Mouse (Mus musculus): ENCODE measurements around the gene Hist1h3c. TPM values are rescaled to one million over a fixed set of nuclear protein-coding genes. Genes with fewer than 3 reads are reported as not detected.
"Not testable (repeated sequence)": the region's sequence is repeated elsewhere in the genome, so short reads cannot be mapped to it uniquely, and the experiment has no call there.

Hist1h3c gene
- total and polyA plus RNA-seq, 2 experiments: 0.20 to 8.0 TPM

DNA sequence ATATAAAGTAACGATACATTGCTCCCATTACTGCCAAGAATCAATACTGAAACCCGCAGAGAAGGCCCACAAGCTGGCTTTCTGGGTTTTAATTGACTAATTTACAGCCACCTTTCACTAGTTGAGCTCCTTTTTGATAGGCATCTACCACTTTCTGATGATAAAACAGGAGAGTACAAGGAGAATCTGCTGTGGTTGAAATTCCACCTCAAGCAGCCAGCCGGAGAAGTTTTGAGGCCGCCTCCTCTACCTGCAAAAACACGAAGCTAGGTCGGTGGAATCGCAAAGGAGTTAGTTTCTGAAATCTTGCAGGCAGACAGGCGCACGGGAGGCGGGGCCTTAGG, 17.8 kb upstream of the Hist1h3c start:
- H3K79me2 ChIP-seq (ENCODE audit: control insufficient read depth, insufficient read depth, low read length): no peaks in the 10 kb centered on the region
- peak overlapping the region; percentile 33; the same call in 1 of the 2 replicates for H3K9ac ChIP-seq (ENCODE audit: low read depth, low read length)
- no peak for DNase-seq (ENCODE audit: extremely low read depth, low read depth, low spot score)
- under 1% methylated on average over 10 of the region's 10 CpGs for WGBS
- H3K27me3 ChIP-seq (ENCODE audit: control insufficient read depth, insufficient read depth, low read length): no peaks in the 10 kb centered on the region
- TF ChIP-seq POLR2A (IDR thresholded peaks at IDR 0.05; ENCODE audit: extremely low read depth, insufficient read depth, low read length): no peak
- TF ChIP-seq CTCF (IDR thresholded peaks at IDR 0.05; ENCODE audit: low read depth, low read length): no peak
- peak overlapping the region; percentile 65 for H3K27ac ChIP-seq (replicated peaks; ENCODE audit: insufficient read depth, low read depth, low read length)
- H3K4me3 ChIP-seq (ENCODE audit: insufficient read depth, low read depth, low read length): no peak overlapping the region
- peaks cover 14% of the 10 kb centered on the region; the same call in 1 of the 2 replicates for H3K4me1 ChIP-seq (ENCODE audit: control insufficient read depth, insufficient read depth, low read length)
- H3K36me3 ChIP-seq (ENCODE audit: control insufficient read depth, insufficient read depth, low read length): no peaks in the 10 kb centered on the region

GRCm38 (mm10) chr13:23761871-23762821, 16.7 kb upstream of the Hist1h3c start, which contains the start of gene Hist1h3a:
TSS of gene Hist1h3a (minus strand) at chr13:23762386.
- TF ChIP-seq POLR2A (IDR thresholded peaks at IDR 0.05; ENCODE audit: extremely low read depth, insufficient read depth, low read length): 0 out of 2 replicates have a peak, but pooled peaks have one; percentile 73
- not testable (repeated sequence) for H3K36me3 ChIP-seq (ENCODE audit: control insufficient read depth, insufficient read depth, low read length); H3K79me2 ChIP-seq (ENCODE audit: control insufficient read depth, insufficient read depth, low read length); H3K27me3 ChIP-seq (ENCODE audit: control insufficient read depth, insufficient read depth, low read length)
- Histone ChIP-seq H3K4me1 (ENCODE audit: control insufficient read depth, insufficient read depth, low read length) (peaks cover 17% of the 10 kb centered on the region; the same call in 1 of the 2 replicates), H3K27ac (replicated peaks; ENCODE audit: insufficient read depth, low read depth, low read length) (peak within 1 kb of the TSS; percentile 65), H3K4me3 (ENCODE audit: insufficient read depth, low read depth, low read length) (peak within 1 kb of the TSS; percentile 66), H3K9ac (ENCODE audit: low read depth, low read length) (peak within 1 kb of the TSS; percentile 72)
- WGBS: under 1% methylated on average over 45 of the region's 52 CpGs
- DNase-seq (ENCODE audit: extremely low read depth, low read depth, low spot score): peak; percentile 96

- Histone ChIP-seq H3K79me2 (ENCODE audit: control insufficient read depth, insufficient read depth, low read length) (no peaks in the 10 kb centered on the region), H3K27ac (replicated peaks; ENCODE audit: insufficient read depth, low read depth, low read length) (peak within 1 kb of the TSS; percentile 62; the same call in 1 of the 2 replicates), H3K9ac (ENCODE audit: low read depth, low read length) (peak within 1 kb of the TSS; percentile 72), H3K36me3 (ENCODE audit: control insufficient read depth, insufficient read depth, low read length) (no peaks in the 10 kb centered on the region), H3K4me3 (ENCODE audit: insufficient read depth, low read depth, low read length) (peak within 1 kb of the TSS; percentile 67), H3K4me1 (ENCODE audit: control insufficient read depth, insufficient read depth, low read length) (peaks cover 11% of the 10 kb centered on the region; the same call in 1 of the 2 replicates), H3K27me3 (ENCODE audit: control insufficient read depth, insufficient read depth, low read length) (no peaks in the 10 kb centered on the region)
- no peak for TF ChIP-seq CTCF (IDR thresholded peaks at IDR 0.05; ENCODE audit: low read depth, low read length)
- TF ChIP-seq POLR2A (IDR thresholded peaks at IDR 0.05; ENCODE audit: extremely low read depth, insufficient read depth, low read length): peak; percentile 64; the same call in 1 of the 2 replicates
- WGBS: under 1% methylated on average over 67 of the region's 72 CpGs
- peak; percentile 87 for DNase-seq (ENCODE audit: extremely low read depth, low read depth, low spot score)
These were observed 15.8 kb upstream of the Hist1h3c start, which contains the start of gene Hist1h4a for GRCm38 (mm10) chr13:23760972-23761864. TSS of gene Hist1h4a (minus strand) at chr13:23761230.

- Histone ChIP-seq H3K4me1 (ENCODE audit: control insufficient read depth, insufficient read depth, low read length) (peaks cover 11% of the 10 kb centered on the region; the same call in 1 of the 2 replicates), H3K79me2 (ENCODE audit: control insufficient read depth, insufficient read depth, low read length) (no peaks in the 10 kb centered on the region), H3K27ac (replicated peaks; ENCODE audit: insufficient read depth, low read depth, low read length) (no peak overlapping the region)
These were observed 15.0 kb upstream of the Hist1h3c start for GRCm38 (mm10) chr13:23760240-23760971.

DNA sequence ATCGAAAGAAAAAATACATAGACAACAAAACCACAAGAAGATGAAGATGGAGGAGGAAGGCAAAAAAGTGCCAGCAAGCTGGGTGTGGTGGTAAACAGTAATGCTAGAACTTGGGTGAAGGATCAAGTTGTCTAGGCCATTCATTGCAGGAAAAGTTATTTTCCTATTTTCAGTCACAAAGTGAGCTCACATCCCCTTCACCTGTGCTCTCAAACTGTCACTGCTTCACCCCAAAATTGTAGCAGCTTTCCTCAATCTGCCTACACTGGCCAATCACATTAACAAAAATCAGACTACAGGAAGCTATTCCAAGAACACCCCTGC, 14.5 kb upstream of the Hist1h3c start:
- H3K4me3 ChIP-seq (ENCODE audit: insufficient read depth, low read depth, low read length): no peak overlapping the region
- WGBS: 67% methylated on average over 1 of the region's 1 CpGs
- no peak for TF ChIP-seq POLR2A (IDR thresholded peaks at IDR 0.05; ENCODE audit: extremely low read depth, insufficient read depth, low read length)
- TF ChIP-seq CTCF (IDR thresholded peaks at IDR 0.05; ENCODE audit: low read depth, low read length): no peak
- H3K79me2 ChIP-seq (ENCODE audit: control insufficient read depth, insufficient read depth, low read length): no peaks in the 10 kb centered on the region
- H3K27me3 ChIP-seq (ENCODE audit: control insufficient read depth, insufficient read depth, low read length): no peaks in the 10 kb centered on the region
- no peak overlapping the region for H3K9ac ChIP-seq (ENCODE audit: low read depth, low read length)
- no peak for DNase-seq (ENCODE audit: extremely low read depth, low read depth, low spot score)
- H3K27ac ChIP-seq (replicated peaks; ENCODE audit: insufficient read depth, low read depth, low read length): no peak overlapping the region
- H3K4me1 ChIP-seq (ENCODE audit: control insufficient read depth, insufficient read depth, low read length): peaks cover 11% of the 10 kb centered on the region; the same call in 1 of the 2 replicates
- H3K36me3 ChIP-seq (ENCODE audit: control insufficient read depth, insufficient read depth, low read length): no peaks in the 10 kb centered on the region

More at GRCm38 (mm10) chr13:23760240-23760971, 15.0 kb upstream of the Hist1h3c start:
- Histone ChIP-seq H3K9ac (ENCODE audit: low read depth, low read length) (peak overlapping the region; percentile 43; the same call in 1 of the 2 replicates), H3K27me3 (ENCODE audit: control insufficient read depth, insufficient read depth, low read length) (no peaks in the 10 kb centered on the region), H3K4me3 (ENCODE audit: insufficient read depth, low read depth, low read length) (peak overlapping the region; percentile 67; the same call in 1 of the 2 replicates), H3K36me3 (ENCODE audit: control insufficient read depth, insufficient read depth, low read length) (no peaks in the 10 kb centered on the region)
- 5% methylated on average over 25 of the region's 27 CpGs for WGBS
- DNase-seq (ENCODE audit: extremely low read depth, low read depth, low spot score): no peak
- TF ChIP-seq CTCF (IDR thresholded peaks at IDR 0.05; ENCODE audit: low read depth, low read length) (no peak), POLR2A (IDR thresholded peaks at IDR 0.05; ENCODE audit: extremely low read depth, insufficient read depth, low read length) (no peak)
